Mouse (Mus musculus) limb, embryonic 12.5 days (tissue): ENCODE results near the gene Gm38392. TPM values are rescaled to one million over a fixed set of nuclear protein-coding genes. Genes with fewer than 3 reads are reported as not detected.

ENCODE experiments used
- ATAC-seq: fragments of 200-750 bp; cut with Nextera tagmentation; 2 replicates; pipeline ENCODE4 v1.8.0; 2017; ENCODE audit warnings: low read depth, moderate TSS enrichment; ENCODE audit not compliant: insufficient number of reproducible peaks, insufficient read depth, low FRiP score, low TSS enrichment
- H3K27ac ChIP-seq: fragments of 300-500 bp; sonication (generic); 2 replicates; pipeline ENCODE4 v1.5.1; 2016; ENCODE audit warnings: mild to moderate bottlenecking, moderate library complexity
- H3K27me3 ChIP-seq: fragments of 300-500 bp; sonication (generic); 2 replicates; pipeline ENCODE4 v1.6.1; 2016; ENCODE audit warnings: mild to moderate bottlenecking, moderate library complexity
- H3K36me3 ChIP-seq: fragments of 300-500 bp; sonication (generic); 2 replicates; pipeline ENCODE4 v1.6.1; 2016; ENCODE audit warnings: mild to moderate bottlenecking, moderate library complexity
- H3K4me1 ChIP-seq: fragments of 300-500 bp; sonication (generic); replicated peaks from 2 replicates; pipeline ENCODE4 v1.6.1; 2016
- H3K4me2 ChIP-seq: fragments of 300-500 bp; sonication (generic); 2 replicates; pipeline ENCODE4 v1.6.1; 2016; ENCODE audit warnings: mild to moderate bottlenecking, moderate library complexity
- H3K4me3 ChIP-seq: fragments of 300-500 bp; sonication (generic); replicated peaks from 2 replicates; pipeline ENCODE4 v1.5.1; 2016; ENCODE audit warnings: mild to moderate bottlenecking
- H3K9ac ChIP-seq: fragments of 300-500 bp; sonication (generic); replicated peaks from 2 replicates; pipeline ENCODE4 v1.6.1; 2016; ENCODE audit warnings: mild to moderate bottlenecking, moderate library complexity
- H3K9me3 ChIP-seq: fragments of 300-500 bp; sonication (generic); 2 replicates; pipeline ENCODE4 v1.6.1; 2016; ENCODE audit warnings: mild to moderate bottlenecking, moderate library complexity
- WGBS: fragments of 180-500 bp; shearing (Covaris S2); methylation state at CpG from one replicate; pipeline ENCODE4 v1.1.7; 2016; 5-methylcytosine and 5-hydroxymethylcytosine counted together
- polyA plus RNA-seq: library from polyadenylated mRNA; unstranded; fragments of >200 nt; fragmentation: Nextera tagmentation; extraction: Ambion mirVana; gene quantifications from 2 replicates; pipeline ENCODE4 v1.2.1, GENCODE M21; 2016

Gm38392 gene
- polyA plus RNA-seq, 1 experiment from 2014 or later, result 0.25 TPM

- H3K4me1 ChIP-seq, result peaks cover 14% of the 10 kb centered on the region
These were observed 74.0 kb downstream of the Gm38392 start for GRCm38 (mm10) chr3:88213019-88213418.

GRCm38 (mm10) chr3:88212356-88212755, 74.7 kb downstream of the Gm38392 start:
- H3K36me3 ChIP-seq, result no peaks in the 10 kb centered on the region
- 3% methylated on average over 1 of the region's 1 CpGs for WGBS
- no peak overlapping the region for H3K27ac ChIP-seq
- H3K9me3 ChIP-seq, result no peaks in the 10 kb centered on the region
- H3K4me1 ChIP-seq, result peaks cover 16% of the 10 kb centered on the region
- ATAC-seq, result no peak
- H3K27me3 ChIP-seq, result peaks cover 100% of the 10 kb centered on the region
- no peak overlapping the region for H3K4me3 ChIP-seq
- H3K4me2 ChIP-seq, result no peak overlapping the region
- H3K9ac ChIP-seq, result no peak overlapping the region

More at GRCm38 (mm10) chr3:88213019-88213418, 74.0 kb downstream of the Gm38392 start:
- Histone ChIP-seq H3K27me3 (peaks cover 100% of the 10 kb centered on the region), H3K4me2 (no peak overlapping the region), H3K4me3 (no peak overlapping the region), H3K36me3 (no peaks in the 10 kb centered on the region), H3K27ac (no peak overlapping the region), H3K9ac (no peak overlapping the region), H3K9me3 (no peaks in the 10 kb centered on the region)
- 5% methylated on average over 2 of the region's 2 CpGs for WGBS
- ATAC-seq, result no peak

GRCm38 (mm10) chr3:88210918-88211317, 76.1 kb downstream of the Gm38392 start:
- WGBS, result 13% methylated on average over 2 of the region's 2 CpGs
- H3K27ac ChIP-seq, result no peak overlapping the region
- no peak overlapping the region for H3K9ac ChIP-seq
- H3K4me2 ChIP-seq, result no peak overlapping the region
- no peaks in the 10 kb centered on the region for H3K36me3 ChIP-seq
- ATAC-seq, result no peak
- no peak overlapping the region for H3K4me3 ChIP-seq
- H3K9me3 ChIP-seq, result no peaks in the 10 kb centered on the region
- H3K27me3 ChIP-seq, result peaks cover 100% of the 10 kb centered on the region
- H3K4me1 ChIP-seq, result peaks cover 19% of the 10 kb centered on the region

- no peak for ATAC-seq
- Histone ChIP-seq H3K4me1 (peaks cover 19% of the 10 kb centered on the region), H3K27me3 (peaks cover 100% of the 10 kb centered on the region), H3K4me3 (no peak overlapping the region), H3K27ac (no peak overlapping the region), H3K4me2 (no peak overlapping the region), H3K9ac (no peak overlapping the region), H3K9me3 (no peaks in the 10 kb centered on the region), H3K36me3 (no peaks in the 10 kb centered on the region)
- 29% methylated on average over 2 of the region's 2 CpGs for WGBS
These were observed 76.9 kb downstream of the Gm38392 start for GRCm38 (mm10) chr3:88210121-88210520.

GRCm38 (mm10) chr3:88209306-88209705, 77.7 kb downstream of the Gm38392 start:
- no peak for ATAC-seq
- Histone ChIP-seq H3K27me3 (peaks cover 100% of the 10 kb centered on the region), H3K9me3 (no peaks in the 10 kb centered on the region), H3K27ac (no peak overlapping the region), H3K4me3 (no peak overlapping the region), H3K4me1 (peaks cover 11% of the 10 kb centered on the region; the same call in 1 of the 2 replicates), H3K4me2 (no peak overlapping the region), H3K9ac (no peak overlapping the region), H3K36me3 (no peaks in the 10 kb centered on the region)
- WGBS, result under 1% methylated on average over 6 of the region's 6 CpGs

- H3K9me3 ChIP-seq, result no peaks in the 10 kb centered on the region
- no peak overlapping the region for H3K4me2 ChIP-seq
- H3K27me3 ChIP-seq, result peaks cover 100% of the 10 kb centered on the region
- H3K4me1 ChIP-seq, result peaks cover 9% of the 10 kb centered on the region; the same call in 1 of the 2 replicates
- no peak overlapping the region for H3K9ac ChIP-seq
- ATAC-seq, result no peak
- no peak overlapping the region for H3K4me3 ChIP-seq
- WGBS, result 4% methylated on average over 3 of the region's 3 CpGs
- H3K27ac ChIP-seq, result no peak overlapping the region
- H3K36me3 ChIP-seq, result no peaks in the 10 kb centered on the region
These were observed 78.7 kb downstream of the Gm38392 start for GRCm38 (mm10) chr3:88208226-88208720.

- Histone ChIP-seq H3K27me3 (peaks cover 100% of the 10 kb centered on the region), H3K4me3 (no peak overlapping the region)
- ATAC-seq, result no peak
These were observed 79.4 kb downstream of the Gm38392 start for GRCm38 (mm10) chr3:88207451-88208100.

GRCm38 (mm10) chr3:88206901-88207371, 80.1 kb downstream of the Gm38392 start:
- 2% methylated on average over 14 of the region's 14 CpGs for WGBS
- H3K9ac ChIP-seq, result no peak overlapping the region
- no peaks in the 10 kb centered on the region for H3K36me3 ChIP-seq
- no peak for ATAC-seq
- no peaks in the 10 kb centered on the region for H3K9me3 ChIP-seq
- H3K4me2 ChIP-seq, result no peak overlapping the region
- H3K27ac ChIP-seq, result no peak overlapping the region
- H3K4me3 ChIP-seq, result no peak overlapping the region
- H3K4me1 ChIP-seq, result peaks cover 9% of the 10 kb centered on the region; the same call in 1 of the 2 replicates
- peaks cover 100% of the 10 kb centered on the region for H3K27me3 ChIP-seq

More at GRCm38 (mm10) chr3:88207451-88208100, 79.4 kb downstream of the Gm38392 start:
- 2% methylated on average over 11 of the region's 15 CpGs for WGBS
- no peaks in the 10 kb centered on the region for H3K36me3 ChIP-seq
- H3K9ac ChIP-seq, result no peak overlapping the region
- H3K27ac ChIP-seq, result no peak overlapping the region
- H3K4me2 ChIP-seq, result no peak overlapping the region
- H3K4me1 ChIP-seq, result peaks cover 9% of the 10 kb centered on the region; the same call in 1 of the 2 replicates
- no peaks in the 10 kb centered on the region for H3K9me3 ChIP-seq

GRCm38 (mm10) chr3:88206500-88206899, 80.5 kb downstream of the Gm38392 start:
- peaks cover 9% of the 10 kb centered on the region; the same call in 1 of the 2 replicates for H3K4me1 ChIP-seq
- peaks cover 100% of the 10 kb centered on the region for H3K27me3 ChIP-seq
- no peaks in the 10 kb centered on the region for H3K9me3 ChIP-seq
- WGBS, result 5% methylated on average over 3 of the region's 3 CpGs
- H3K27ac ChIP-seq, result no peak overlapping the region
- H3K4me3 ChIP-seq, result no peak overlapping the region
- no peak overlapping the region for H3K4me2 ChIP-seq
- no peak for ATAC-seq
- no peak overlapping the region for H3K9ac ChIP-seq
- H3K36me3 ChIP-seq, result no peaks in the 10 kb centered on the region

- Histone ChIP-seq H3K4me2 (no peak overlapping the region), H3K27ac (no peak overlapping the region), H3K4me1 (peaks cover 11% of the 10 kb centered on the region; the same call in 1 of the 2 replicates), H3K9ac (no peak overlapping the region), H3K9me3 (no peaks in the 10 kb centered on the region), H3K4me3 (no peak overlapping the region), H3K36me3 (no peaks in the 10 kb centered on the region), H3K27me3 (peaks cover 100% of the 10 kb centered on the region)
- 3% methylated on average over 8 of the region's 8 CpGs for WGBS
- ATAC-seq, result no peak
These were observed 81.2 kb downstream of the Gm38392 start for GRCm38 (mm10) chr3:88205563-88206491.

- H3K27me3 ChIP-seq, result peaks cover 100% of the 10 kb centered on the region
- no peak overlapping the region for H3K9ac ChIP-seq
- H3K27ac ChIP-seq, result no peak overlapping the region
- no peaks in the 10 kb centered on the region for H3K9me3 ChIP-seq
- no peak overlapping the region for H3K4me3 ChIP-seq
- no peak overlapping the region for H3K4me2 ChIP-seq
- WGBS, result 4% methylated on average over 4 of the region's 4 CpGs
- H3K36me3 ChIP-seq, result no peaks in the 10 kb centered on the region
- no peak for ATAC-seq
- peaks cover 18% of the 10 kb centered on the region for H3K4me1 ChIP-seq
These were observed 81.8 kb downstream of the Gm38392 start for GRCm38 (mm10) chr3:88205176-88205562.
